Mouse (Mus musculus): ENCODE measurements around the gene Cdc37.

Cdc37 gene

DNA sequence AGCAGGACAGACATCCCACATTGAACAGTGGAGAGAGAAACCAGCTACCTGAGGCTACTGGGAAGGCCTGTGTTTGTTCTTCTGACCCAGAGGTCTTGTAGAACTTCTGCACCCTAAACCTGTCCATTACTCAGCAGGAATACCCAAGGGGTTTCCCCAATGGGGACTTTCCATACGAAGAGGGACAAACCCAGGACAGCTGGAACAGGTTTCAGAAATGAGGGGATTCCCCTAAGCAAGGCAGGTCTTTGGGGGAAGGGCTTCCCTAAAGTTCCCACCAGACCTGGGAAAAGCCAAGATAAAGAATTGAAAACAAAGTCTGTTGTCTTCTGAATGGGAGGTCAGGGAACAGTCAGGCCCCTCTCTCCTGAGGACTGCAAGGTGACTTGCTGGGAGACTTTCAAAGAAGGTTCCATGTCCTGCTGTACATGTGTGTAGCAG lies 13.8 kb downstream of the Cdc37 start:
- DNase-seq (ENCODE audit: low read depth, low spot score) = no peak

- no peak for DNase-seq (ENCODE audit: low read depth, low spot score)
These were observed 14.4 kb downstream of the Cdc37 start for GRCm38 (mm10) chr9:21135329-21135890.

- DNase-seq (ENCODE audit: low read depth, low spot score) = no peak
These were observed 15.0 kb downstream of the Cdc37 start for GRCm38 (mm10) chr9:21134595-21135328.

- DNase-seq (ENCODE audit: low read depth, low spot score) = no peak
These were observed 16.6 kb downstream of the Cdc37 start for GRCm38 (mm10) chr9:21133064-21133707.

DNA sequence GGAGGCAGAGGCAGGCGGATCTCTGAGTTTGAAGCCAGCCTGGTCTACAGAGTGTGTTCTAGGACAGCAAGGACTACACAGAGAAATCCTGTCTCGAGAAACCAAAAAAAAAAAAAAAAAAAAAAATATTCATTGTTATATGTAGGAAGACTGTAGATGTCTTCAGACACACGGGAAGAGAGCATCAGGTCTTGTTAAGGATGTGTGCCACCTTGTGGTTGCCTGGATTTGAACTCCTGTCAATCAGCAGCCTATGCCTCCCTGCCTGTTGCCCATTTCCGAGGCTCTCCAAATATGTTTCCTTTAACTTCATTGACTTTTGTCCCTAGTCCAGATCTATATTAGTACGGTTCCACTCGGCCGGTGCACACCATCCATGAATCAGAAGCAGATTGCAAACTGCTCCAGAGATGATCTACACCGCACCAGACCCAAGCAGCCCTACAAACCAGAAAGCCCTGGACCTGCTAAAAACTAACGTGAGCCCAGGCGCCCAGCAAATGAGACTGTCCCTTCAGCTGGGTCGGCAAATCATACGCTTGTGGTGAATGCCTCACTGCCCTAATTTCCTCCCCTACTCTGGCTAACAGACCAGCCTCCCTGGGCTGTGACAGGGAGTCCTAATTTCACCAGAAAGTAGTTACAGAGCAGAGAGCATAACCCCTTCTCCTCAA lies 17.5 kb downstream of the Cdc37 start:
- DNase-seq (ENCODE audit: low read depth, low spot score) = no peak

DNA sequence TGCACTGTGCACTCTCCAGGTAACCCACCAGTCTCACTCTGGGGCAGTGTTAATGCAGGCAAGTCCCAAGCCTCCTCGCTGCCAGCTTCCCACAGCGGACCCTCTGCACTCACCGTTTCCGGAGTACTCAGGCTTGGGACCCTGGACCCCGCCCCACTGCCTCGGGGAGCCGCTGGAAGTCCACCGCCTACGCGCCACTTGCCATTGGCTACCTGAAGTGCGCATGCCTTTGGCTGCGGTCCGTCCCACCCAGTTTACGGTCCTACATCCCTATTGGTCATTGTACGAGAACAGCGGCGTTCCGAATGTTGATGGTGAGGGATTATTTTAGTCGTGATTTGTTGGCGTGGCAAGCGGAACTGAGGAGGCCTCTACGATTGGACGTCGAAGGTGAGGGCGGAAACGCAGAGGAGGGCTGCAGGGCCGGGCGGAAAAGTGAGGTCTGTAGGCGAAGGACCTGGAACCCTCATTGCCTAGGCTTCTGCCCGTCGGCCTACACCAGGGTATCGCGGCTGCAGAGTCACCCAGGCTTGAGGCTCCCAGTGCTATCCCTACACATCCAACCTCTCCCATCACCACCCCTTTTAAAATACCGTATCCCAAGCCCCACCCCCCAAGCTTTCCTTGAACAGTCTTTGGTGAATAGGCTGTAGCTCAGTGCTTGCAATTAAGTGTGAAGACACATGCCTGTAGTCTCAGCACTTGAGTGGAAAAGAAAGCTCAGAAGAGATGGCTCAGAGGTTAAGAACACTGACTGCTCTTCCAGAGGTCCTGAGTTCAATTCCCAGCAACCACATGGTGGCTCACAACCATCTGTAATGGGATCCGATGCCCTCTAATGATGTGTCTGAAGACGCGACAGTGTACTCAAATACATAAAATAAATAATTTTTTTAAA lies 18.5 kb downstream of the Cdc37 start, which contains the start of gene Tyk2:
Tyk2 (minus strand) TSS at position 185 of the 898 bp plus-strand sequence.
- DNase-seq (ENCODE audit: low read depth, low spot score) = peak; percentile 60

DNA sequence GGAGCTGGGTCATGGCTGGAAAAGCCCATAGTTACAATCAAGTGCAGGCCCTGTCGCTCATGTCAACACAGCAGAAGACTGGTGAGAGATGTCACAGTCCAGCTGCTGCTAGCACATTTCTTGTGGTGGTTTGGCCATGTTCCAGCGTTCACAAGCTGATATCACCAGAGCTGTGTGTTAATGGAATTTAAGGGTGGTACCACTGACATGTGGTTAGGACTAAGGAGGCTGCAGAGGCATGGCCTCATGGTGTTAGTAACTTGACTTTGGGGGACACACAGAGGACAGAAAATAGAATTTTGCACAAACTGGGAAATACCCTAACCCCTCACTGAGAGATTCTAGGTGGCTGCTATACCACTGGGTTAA lies 23.5 kb downstream of the Cdc37 start:
- no peak for DNase-seq (ENCODE audit: low read depth, low spot score)

DNA sequence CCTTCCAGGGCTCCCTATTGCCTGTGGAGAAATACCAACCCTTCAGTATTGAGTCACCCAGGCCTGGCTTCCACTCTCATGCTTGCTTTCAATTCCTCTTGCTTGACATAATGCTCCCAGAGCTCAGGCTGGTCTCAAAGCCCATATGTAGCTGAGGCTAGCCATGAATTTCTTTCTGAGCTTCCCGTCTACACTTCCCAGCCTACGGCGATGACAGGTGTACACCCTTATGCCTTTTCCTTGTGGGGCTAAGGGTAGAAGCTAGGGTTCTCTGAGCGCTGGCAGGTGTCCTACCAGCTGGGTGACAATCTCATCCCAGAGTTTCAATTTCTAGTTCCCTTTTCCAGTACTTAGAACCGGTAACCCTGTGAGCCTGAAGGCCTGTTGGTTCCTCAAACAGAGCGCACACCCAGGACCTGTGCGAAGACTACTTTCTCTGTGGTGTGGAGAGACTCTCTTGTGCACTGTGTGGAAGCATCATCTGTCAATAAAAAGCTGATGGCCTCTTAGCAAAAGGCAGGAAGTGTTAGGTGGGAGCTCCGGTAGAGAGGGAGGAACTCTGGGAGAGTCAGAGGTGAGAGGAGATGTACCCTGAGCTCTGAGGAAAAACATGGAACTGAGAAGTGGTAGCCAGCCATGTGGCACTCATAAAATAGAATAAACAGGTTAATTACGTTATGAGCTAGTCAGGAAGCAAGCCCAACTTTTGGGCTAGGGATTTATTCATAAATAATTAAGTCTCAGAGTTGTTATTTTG lies 24.1 kb downstream of the Cdc37 start:
- DNase-seq (ENCODE audit: low read depth, low spot score) = no peak

DNA sequence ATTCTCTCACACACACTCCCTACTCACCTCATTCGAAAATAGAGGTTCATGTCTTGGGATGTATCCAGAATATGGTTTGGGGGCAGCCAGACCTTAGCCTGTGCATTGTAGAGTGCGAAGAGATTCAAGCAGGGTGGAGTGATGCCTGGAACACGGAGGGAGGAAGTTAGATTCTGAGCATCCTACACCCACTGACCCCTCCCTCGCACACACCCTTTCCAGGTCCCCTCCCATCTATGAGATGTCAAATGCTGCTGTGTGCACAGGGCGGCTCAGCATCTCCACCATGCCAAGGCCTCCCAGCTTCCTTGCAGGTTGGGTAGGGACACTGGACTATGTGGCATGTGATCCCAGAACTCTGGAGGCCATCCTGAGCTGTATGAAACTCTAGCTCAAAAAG lies 24.9 kb downstream of the Cdc37 start:
- DNase-seq (ENCODE audit: low read depth, low spot score) = no peak

DNA sequence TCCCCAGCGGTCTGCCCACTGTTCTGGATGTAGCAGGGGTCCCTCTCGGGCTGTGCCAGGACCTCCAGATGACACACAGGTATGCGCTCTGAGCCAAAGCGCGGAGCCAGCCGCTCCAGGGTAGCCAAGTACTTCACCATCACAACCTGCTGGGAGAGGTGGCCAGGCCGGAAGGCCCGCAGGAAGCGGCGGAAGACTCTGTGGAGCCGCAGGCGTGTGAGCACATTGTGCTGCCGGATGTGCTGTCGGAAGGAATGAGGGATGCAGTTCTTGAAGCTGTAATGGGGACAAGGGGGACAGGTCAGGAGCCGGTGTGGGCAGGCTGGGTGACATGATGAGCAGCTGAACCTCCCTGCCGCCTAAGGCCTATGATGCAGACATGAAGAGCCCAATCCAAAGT lies 28.3 kb downstream of the Cdc37 start:
- no peak for DNase-seq (ENCODE audit: low read depth, low spot score)

- no peak for DNase-seq (ENCODE audit: low read depth, low spot score)
These were observed 32.7 kb downstream of the Cdc37 start for GRCm38 (mm10) chr9:21117073-21117472.

DNA sequence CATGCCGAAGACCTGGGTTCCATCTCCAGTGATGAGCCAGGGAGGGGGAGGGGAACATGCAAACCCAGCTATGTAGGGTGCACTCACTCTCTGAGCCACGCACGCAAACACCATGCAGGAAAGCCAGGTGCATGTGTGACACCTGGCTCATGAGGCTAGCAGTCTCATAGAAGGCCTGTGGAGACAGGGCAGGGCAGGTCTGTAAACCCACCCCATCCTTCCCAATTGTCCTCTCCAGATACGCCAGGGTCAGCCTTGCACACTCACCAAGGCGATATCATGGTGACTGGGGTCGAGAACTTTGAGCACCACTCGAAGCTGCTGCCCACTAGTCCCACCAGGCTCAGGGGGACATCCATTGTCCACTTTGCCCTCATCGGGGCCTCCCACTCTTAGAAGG lies 34.7 kb downstream of the Cdc37 start:
- DNase-seq (ENCODE audit: low read depth, low spot score) = no peak

- no peak for DNase-seq (ENCODE audit: low read depth, low spot score)
These were observed 35.6 kb downstream of the Cdc37 start for GRCm38 (mm10) chr9:21114190-21114589.

DNA sequence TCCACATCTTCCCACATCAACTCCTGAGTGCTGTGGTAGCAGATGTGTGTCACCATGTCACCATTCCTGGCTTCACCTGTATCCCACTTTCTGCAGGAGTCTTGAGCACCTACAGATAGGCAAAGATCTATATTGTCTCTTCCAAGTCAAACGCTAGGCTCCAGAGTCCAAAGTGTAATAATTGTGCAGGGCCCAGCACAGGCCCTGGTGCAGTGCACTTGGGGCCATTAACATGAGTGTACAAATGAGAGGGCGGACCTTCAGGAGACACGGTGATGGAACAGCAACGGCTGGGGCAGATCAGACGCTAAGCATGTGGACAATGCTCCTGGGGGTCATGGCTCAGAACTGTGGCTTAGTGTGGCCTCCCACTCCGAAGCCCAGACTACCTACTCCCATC lies 36.0 kb downstream of the Cdc37 start:
- no peak for DNase-seq (ENCODE audit: low read depth, low spot score)

DNA sequence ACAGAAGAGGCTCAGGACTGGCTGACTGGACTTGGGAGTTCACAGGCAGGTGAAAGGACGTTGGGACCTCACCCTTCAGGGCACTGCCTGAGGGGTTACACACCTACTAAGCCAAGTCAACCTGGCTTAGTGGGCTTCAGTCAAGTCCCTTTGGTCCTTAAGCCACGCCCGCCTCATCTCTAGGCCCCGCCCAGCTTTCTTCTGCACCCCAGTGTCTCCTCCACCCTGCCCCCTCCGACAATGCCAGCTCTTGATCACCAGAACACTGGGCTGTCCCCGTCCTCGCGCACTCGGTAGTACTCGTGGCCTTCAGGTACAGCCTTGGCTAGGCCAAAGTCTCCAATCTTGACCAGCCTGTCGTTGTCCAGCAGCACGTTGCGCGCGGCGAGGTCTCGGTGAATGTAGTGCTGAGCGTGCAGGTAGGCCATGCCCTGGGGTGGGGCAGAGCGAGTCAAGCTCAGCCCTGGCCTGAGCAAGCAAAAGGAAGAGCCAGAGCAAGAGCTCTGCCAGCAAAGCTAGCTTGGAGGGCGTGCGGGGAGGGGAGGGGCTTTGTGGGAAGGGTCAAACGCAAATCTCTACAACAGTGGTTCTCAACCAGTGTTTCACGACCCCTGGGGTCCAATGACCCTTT lies 42.1 kb downstream of the Cdc37 start:
- DNase-seq (ENCODE audit: low read depth, low spot score) = no peak

DNA sequence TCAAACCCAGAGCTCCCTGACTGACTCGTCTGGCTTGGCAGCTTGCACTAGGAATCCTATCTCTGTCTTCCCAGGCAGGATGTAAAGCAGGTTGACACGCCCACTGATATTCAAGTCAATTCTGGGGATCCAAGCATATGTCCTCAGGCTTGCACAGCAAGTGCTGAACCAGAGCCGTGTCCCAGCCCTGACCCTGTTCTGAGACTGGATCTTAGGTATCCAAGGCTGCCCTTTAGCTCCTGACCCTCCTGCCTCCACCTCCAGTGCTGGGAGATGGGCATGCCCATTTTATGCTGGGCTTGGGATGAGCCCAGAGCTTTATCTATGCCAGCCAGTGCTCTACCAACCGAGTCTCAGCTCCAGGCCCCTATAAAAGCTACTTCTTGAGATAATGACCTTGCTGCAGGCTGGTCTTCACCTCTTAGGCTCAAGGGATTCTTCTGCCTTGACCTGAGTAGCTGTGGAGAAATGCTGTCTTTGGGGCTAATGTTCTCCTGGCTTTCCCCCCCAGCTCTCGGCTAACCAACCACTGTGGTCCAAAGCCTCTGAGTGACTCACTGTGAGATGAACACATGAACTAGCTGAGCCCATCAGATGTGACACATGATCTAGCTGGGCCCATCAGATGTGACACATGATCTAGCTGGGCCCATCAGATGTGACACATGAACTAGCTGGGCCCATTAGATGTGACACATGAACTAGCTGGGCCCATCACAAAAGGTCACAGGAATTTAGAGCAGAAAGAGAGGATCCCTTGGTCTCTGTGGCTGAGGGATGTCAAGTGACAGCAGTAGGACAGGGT lies 43.8 kb downstream of the Cdc37 start:
- DNase-seq (ENCODE audit: low read depth, low spot score) = peak; percentile 38

DNA sequence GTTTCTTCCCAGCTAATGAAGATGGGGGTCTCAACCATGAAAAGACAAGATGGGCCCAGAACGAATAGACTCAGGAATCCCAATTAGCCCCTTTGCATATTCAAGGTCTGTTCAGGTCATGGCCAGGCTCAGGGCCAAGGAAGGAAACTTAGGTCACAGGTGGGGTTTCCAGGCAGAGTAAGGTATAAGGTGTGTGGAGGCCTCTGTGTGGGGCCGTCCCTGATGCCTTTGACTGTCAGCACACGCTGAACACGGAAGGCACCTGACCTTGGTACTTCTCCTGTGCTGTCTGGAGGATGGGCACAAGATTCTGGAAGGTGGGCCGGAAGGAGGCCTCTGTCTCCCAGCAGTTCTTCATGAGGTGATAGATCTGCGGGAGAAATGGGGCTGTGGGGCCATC lies 45.0 kb downstream of the Cdc37 start:
- no peak for DNase-seq (ENCODE audit: low read depth, low spot score)

GRCm38 (mm10) chr9:21102076-21102475 lies 47.7 kb downstream of the Cdc37 start:
- DNase-seq (ENCODE audit: low read depth, low spot score) = no peak

- no peak for DNase-seq (ENCODE audit: low read depth, low spot score)
These were observed 49.2 kb downstream of the Cdc37 start for GRCm38 (mm10) chr9:21100447-21101161.

All from c-Kit-negative CD71-positive TER-119-positive erythroid progenitor cells, embryonic 14.5 days (primary cell).